Mouse (Mus musculus): ENCODE results near the gene 2410002F23Rik. TPM values are rescaled to one million over a fixed set of nuclear protein-coding genes. Genes with fewer than 3 reads are reported as not detected.

2410002F23Rik gene
- total and polyA plus RNA-seq, 3 experiments: 44.4 to 96.1 (median 67.0) TPM

GRCm38 (mm10) chr7:44246984-44247470, 505 bp downstream of the 2410002F23Rik start:
- H3K9me3 ChIP-seq (replicated peaks; ENCODE audit: low read length): no peaks in the 10 kb centered on the region
- in situ Hi-C loops (cut with MboI; ENCODE audit: low pct_ligation_motif_present, low pct_unique_long_range_greater_than_20kb, low sequenced_read_pairs) (no loop called here), dilution Hi-C loops (cut with MboI; ENCODE audit: extremely low pct_ligation_motif_present, extremely low pct_unique_long_range_greater_than_20kb, low sequenced_read_pairs) (no loop called here)
- H3K9ac ChIP-seq (ENCODE audit: insufficient read depth, low read depth): peak overlapping the region; percentile 79
- peak overlapping the region; percentile 66 to 99 (median 91) for H3K4me3 ChIP-seq (replicated peaks in 1 of 3; ENCODE audit: low read depth in 2 of 3, low read length in 2 of 3, poor library complexity in 1 of 3)
- H3K36me3 ChIP-seq (replicated peaks in 1 of 2; ENCODE audit: control insufficient read depth in 1 of 2, insufficient read depth in 1 of 2, low read length in 1 of 2): peaks cover 26 to 34% of the 10 kb centered on the region in 2 experiments
- peaks cover 8 to 46% of the 10 kb centered on the region in 2 experiments for H3K4me1 ChIP-seq (ENCODE audit: control insufficient read depth in 1 of 2, insufficient read depth in 2 of 2)
- TF ChIP-seq JUND (conservative IDR thresholded peaks at IDR 0.05; ENCODE audit: low read depth, low read length) (no peak), MAX (IDR thresholded peaks at IDR 0.05; ENCODE audit: low read length) (peak; percentile 82), POLR2AphosphoS2 (IDR thresholded peaks at IDR 0.05; ENCODE audit: low read depth, low read length) (no peak), ZKSCAN1 (IDR thresholded peaks at IDR 0.05; ENCODE audit: borderline replicate concordance, low read depth, low read length) (no peak), MAFK (IDR thresholded peaks at IDR 0.05; ENCODE audit: insufficient replicate concordance, low read length) (no peak), MXI1 (IDR thresholded peaks at IDR 0.05; ENCODE audit: low read depth, low read length) (peak; percentile 83; the same call in 1 of the 2 replicates), KAT2A (IDR thresholded peaks at IDR 0.05; ENCODE audit: insufficient replicate concordance, low read length) (no peak), RCOR1 (conservative IDR thresholded peaks at IDR 0.05; ENCODE audit: low read depth, low read length) (no peak), MYC (IDR thresholded peaks at IDR 0.05; ENCODE audit: low read depth, low read length) (peak; percentile 94), IRF4 (IDR thresholded peaks at IDR 0.05; ENCODE audit: low read depth, low read length) (no peak), SMC3 (IDR thresholded peaks at IDR 0.05; ENCODE audit: low read depth, low read length) (no peak), CHD1 (IDR thresholded peaks at IDR 0.05; ENCODE audit: low read depth, low read length) (no peak), SIN3A (IDR thresholded peaks at IDR 0.05; ENCODE audit: low read length) (peak; percentile 9; the same call in 1 of the 2 replicates), POLR2A (IDR thresholded peaks at IDR 0.05; ENCODE audit: low read depth, low read length) (no peak), ZNF384 (IDR thresholded peaks at IDR 0.05; ENCODE audit: low read depth, low read length) (peak; percentile 91), HCFC1 (IDR thresholded peaks at IDR 0.05; ENCODE audit: low read depth, low read length) (no peak), NELFE (IDR thresholded peaks at IDR 0.05; ENCODE audit: low read depth, low read length) (no peak), ZC3H11A (IDR thresholded peaks at IDR 0.05; ENCODE audit: low read depth, low read length) (no peak), GABPA (IDR thresholded peaks at IDR 0.05; ENCODE audit: insufficient replicate concordance, low read depth, low read length) (no peak), CTCF (conservative IDR thresholded peaks at IDR 0.05 in 1 of 2, IDR thresholded peaks at IDR 0.05 in 1 of 2; ENCODE audit: low read depth in 2 of 2, low read length in 2 of 2) (no peak), PAX5 (IDR thresholded peaks at IDR 0.05; ENCODE audit: low read length) (no peak), E2F4 (IDR thresholded peaks at IDR 0.05; ENCODE audit: insufficient replicate concordance, low read depth, low read length) (no peak), EP300 (IDR thresholded peaks at IDR 0.05; ENCODE audit: low read length) (no peak), UBTF (IDR thresholded peaks at IDR 0.05; ENCODE audit: low read depth, low read length) (no peak), ZMIZ1 (IDR thresholded peaks at IDR 0.05; ENCODE audit: low read depth, low read length) (no peak), CHD2 (IDR thresholded peaks at IDR 0.05; ENCODE audit: low read length) (no peak), ETS1 (conservative IDR thresholded peaks at IDR 0.05; ENCODE audit: low read depth, low read length) (no peak), BHLHE40 (IDR thresholded peaks at IDR 0.05; ENCODE audit: low read depth, low read length) (no peak), ELF1 (IDR thresholded peaks at IDR 0.05; ENCODE audit: low read depth, low read length) (peak; percentile 58; the same call in 1 of the 2 replicates), MEF2A (IDR thresholded peaks at IDR 0.05; ENCODE audit: borderline replicate concordance, low read depth, low read length) (no peak), JUN (IDR thresholded peaks at IDR 0.05; ENCODE audit: insufficient read depth, low read depth, low read length) (no peak), RAD21 (IDR thresholded peaks at IDR 0.05; ENCODE audit: low read depth, low read length) (no peak), MAZ (IDR thresholded peaks at IDR 0.05; ENCODE audit: low read depth, low read length) (no peak), USF2 (conservative IDR thresholded peaks at IDR 0.05; ENCODE audit: low read depth, low read length) (no peak), TBP (conservative IDR thresholded peaks at IDR 0.05; ENCODE audit: low read depth, low read length) (no peak), TCF12 (IDR thresholded peaks at IDR 0.05; ENCODE audit: low read depth, low read length) (no peak)
- DNase-seq (ENCODE audit: extremely low read depth): peak; percentile 60
- peaks cover 18% of the 10 kb centered on the region for H3K79me2 ChIP-seq (replicated peaks; ENCODE audit: control insufficient read depth, extremely low read depth, insufficient read depth, poor library complexity, severe bottlenecking)
- peak overlapping the region; percentile 79 for H3K4me2 ChIP-seq (ENCODE audit: insufficient read depth, low read depth, poor library complexity, severe bottlenecking)
- H3K27ac ChIP-seq (ENCODE audit: insufficient read depth, low read depth): peak overlapping the region; percentile 43
- no peaks in the 10 kb centered on the region for H3K27me3 ChIP-seq (replicated peaks)

Measured in CH12.LX (cell line).